Mouse (Mus musculus) adrenal gland, postnatal 0 days (tissue): ENCODE results near the gene Rchy1. TPM values are rescaled to one million over a fixed set of nuclear protein-coding genes. Genes with fewer than 3 reads are reported as not detected.

Experiments
- polyA plus RNA-seq: library from polyadenylated mRNA; unstranded; fragments of >200 nt; fragmentation: Nextera tagmentation; extraction: Ambion mirVana; gene quantifications from 2 replicates; pipeline ENCODE4 v1.2.1, GENCODE M21; 2015

The Rchy1 gene
- polyA plus RNA-seq, result 84.0 and 116 TPM in 2 replicates

GRCm38 (mm10) chr5:91962639-91963440 lies at the start of gene Rchy1:
TSS of gene Rchy1 (minus strand) at chr5:91963068.

GRCm38 (mm10) chr5:91987236-91987635 lies 24.4 kb upstream of the Rchy1 start, which contains the start of gene Odaph:
TSS of gene Odaph (plus strand) at chr5:91987475.

Other genes starting within 250 kb of the Rchy1 start
- gene Odaph, start 24.4 kb upstream of the Rchy1 start, polyA plus RNA-seq, result 0.22 and 0.79 TPM in 2 replicates
- 4.5 and 6.7 TPM in 2 replicates for gene Cdkl2, start 80.8 kb upstream of the Rchy1 start, polyA plus RNA-seq
- 109 and 148 TPM in 2 replicates for gene G3bp2, start 120.7 kb upstream of the Rchy1 start, polyA plus RNA-seq
- gene Uso1, start 174.9 kb upstream of the Rchy1 start, polyA plus RNA-seq, result 24.2 and 35.8 TPM in 2 replicates